ENCODE assay signal across 8 mouse cellular contexts in genomic region chr16:4789311-4789768, GRCm38 (mm10). TPM values are rescaled to one million over a fixed set of nuclear protein-coding genes. Genes with fewer than 3 reads are reported as not detected.
DNase-seq lines count a peak whose midpoint lies in the region; ATAC-seq lines count a peak whose summit lies in the region.

No protein-coding gene starts in this region.

- H3K4me3 ChIP-seq in intestine, embryonic 14.5 days (ENCODE audit: low read depth, low read length) = peak overlapping the region; percentile 87
- H3K4me3 ChIP-seq in midbrain, embryonic 16.5 days (ENCODE audit: low read depth, low read length) = peak overlapping the region; percentile 69

- DNase-seq in cerebellum, postnatal 4 days (ENCODE audit: low spot score in 2 of 2) = no peak
- DNase-seq in ovary, postnatal 36 days (ENCODE audit: low spot score) = peak; percentile 57
- DNase-seq in ovary, postnatal 10 days (ENCODE audit: low spot score) = no peak
- no peak for DNase-seq in intestine, embryonic 14.5 days (ENCODE audit: low spot score)
- DNase-seq in layer of hippocampus, adult 8-10 months (ENCODE audit: low spot score in 2 of 2) = no peak

- no peaks in the 10 kb centered on the region for H3K27me3 ChIP-seq in intestine, embryonic 14.5 days (replicated peaks; ENCODE audit: control insufficient read depth, insufficient read depth, low read length)
- H3K27me3 ChIP-seq in midbrain, embryonic 16.5 days (ENCODE audit: control insufficient read depth, insufficient read depth, low read depth, low read length) = no peaks in the 10 kb centered on the region

- WGBS in intestine, embryonic 14.5 days = under 1% methylated on average over 29 of the region's 29 CpGs
- WGBS in midbrain, embryonic 16.5 days = under 1% methylated on average over 29 of the region's 29 CpGs

- peak; percentile 16; the same call in 1 of the 2 replicates for ATAC-seq in cerebellum, adult (ENCODE audit: insufficient number of reproducible peaks, low FRiP score, low TSS enrichment)
- peak; percentile 56 for ATAC-seq in erythroblast, adult 5-6 weeks (replicated peaks; ENCODE audit: low FRiP score, poor library complexity, severe bottlenecking)
- ATAC-seq in intestine, embryonic 14.5 days (replicated peaks; ENCODE audit: low FRiP score, low TSS enrichment, low read depth) = peak; percentile 37
- ATAC-seq in midbrain, embryonic 16.5 days = peak; percentile 68

- 0 out of 2 replicates have a peak, but pooled peaks cover 4% of the 10 kb centered on the region for H3K36me3 ChIP-seq in intestine, embryonic 14.5 days (ENCODE audit: control insufficient read depth, insufficient read depth, low read length)
- no peaks in the 10 kb centered on the region for H3K36me3 ChIP-seq in midbrain, embryonic 16.5 days (ENCODE audit: control insufficient read depth, insufficient read depth, low read length)

- no peaks in the 10 kb centered on the region for H3K9me3 ChIP-seq in intestine, embryonic 14.5 days (ENCODE audit: control insufficient read depth, low read length)
- H3K9me3 ChIP-seq in midbrain, embryonic 16.5 days (replicated peaks; ENCODE audit: control insufficient read depth, low read length, poor library complexity, severe bottlenecking) = no peaks in the 10 kb centered on the region

- H3K4me1 ChIP-seq in intestine, embryonic 14.5 days (replicated peaks; ENCODE audit: control insufficient read depth, insufficient read depth, low read length) = peaks cover 21% of the 10 kb centered on the region
- H3K4me1 ChIP-seq in midbrain, embryonic 16.5 days (ENCODE audit: control insufficient read depth, insufficient read depth, low read length) = peaks cover 32% of the 10 kb centered on the region

- peak overlapping the region; percentile 71 for H3K4me2 ChIP-seq in intestine, embryonic 14.5 days (ENCODE audit: low read length)
- peak overlapping the region; percentile 94 for H3K4me2 ChIP-seq in midbrain, embryonic 16.5 days (ENCODE audit: low read length)

- H3K9ac ChIP-seq in intestine, embryonic 14.5 days (ENCODE audit: low read length) = peak overlapping the region; percentile 84
- peak overlapping the region; percentile 91 for H3K9ac ChIP-seq in midbrain, embryonic 16.5 days (ENCODE audit: low read depth, low read length)

- peak overlapping the region; percentile 100 for H3K27ac ChIP-seq in intestine, embryonic 14.5 days (ENCODE audit: low read depth)
- H3K27ac ChIP-seq in midbrain, embryonic 16.5 days (ENCODE audit: low read length) = peak overlapping the region; percentile 99

RNA-seq across cellular contexts. Expression of gene Cdip1, which starts 0.8 kb away (rescaled TPM):
- 2.5 and 4.0 TPM in 2 replicates for total RNA-seq in erythroblast, adult 5-6 weeks (2015; ENCODE audit: low replicate concordance)
- total RNA-seq in erythroblast, adult 5-6 weeks (2017; ENCODE audit: low replicate concordance) = 2.1 and 3.2 TPM in 2 replicates
- 85.3 and 95.5 TPM in 2 replicates for polyA plus RNA-seq in intestine, embryonic 14.5 days (2014; fragmentation: Nextera tagmentation; extraction: Ambion mirVana)
- polyA plus RNA-seq in midbrain, embryonic 16.5 days (2015; fragmentation: Nextera tagmentation; extraction: Ambion mirVana) = 117 and 127 TPM in 2 replicates
- 100 to 1,000 TPM; 214 to 244 (median 233) TPM for total RNA-seq in layer of hippocampus, adult 8-10 months (2022)

RNA-seq across cellular contexts. Expression of gene 4930562C15Rik, which starts 45.9 kb away (rescaled TPM):
- not detected in 2 replicates for total RNA-seq in erythroblast, adult 5-6 weeks (2015; ENCODE audit: low replicate concordance)
- 0.42 TPM in 1 of 2 replicates, not detected in the other for total RNA-seq in erythroblast, adult 5-6 weeks (2017; ENCODE audit: low replicate concordance)
- 0.43 and 0.55 TPM in 2 replicates for polyA plus RNA-seq in intestine, embryonic 14.5 days (2014; fragmentation: Nextera tagmentation; extraction: Ambion mirVana)
- polyA plus RNA-seq in midbrain, embryonic 16.5 days (2015; fragmentation: Nextera tagmentation; extraction: Ambion mirVana) = 0.26 and 0.36 TPM in 2 replicates
- total RNA-seq in layer of hippocampus, adult 8-10 months (2022) = not detected

Comparison
In these comparisons a context has a peak if more than half of its experiments do, and no peak if none do; other contexts are left out.
1. ATAC-seq: peak in every context shown above with its lines; median percentile 68 in midbrain, embryonic 16.5 days; 56 in erythroblast, adult 5-6 weeks; 37 in intestine, embryonic 14.5 days; 16 in cerebellum, adult.
2. RNA of gene Cdip1, which starts 0.8 kb away (total RNA-seq): 214 to 244 TPM in layer of hippocampus, adult 8-10 months; 2.1 to 4.0 TPM in erythroblast, adult 5-6 weeks; every median in the first group is over 10 times any median in the second.